Mouse (Mus musculus) hindbrain, embryonic 16.5 days (tissue): ENCODE data around the gene Atrnl1. TPM values are rescaled to one million over a fixed set of nuclear protein-coding genes. Genes with fewer than 3 reads are reported as not detected.

Experiments used
- ATAC-seq: fragments of 200-750 bp; cut with Nextera tagmentation; 2 replicates; pipeline ENCODE4 v1.8.0; 2017; ENCODE audit warnings: moderate TSS enrichment, moderate library complexity
- H3K27ac ChIP-seq: fragments of 300-500 bp; sonication (generic); 2 replicates; pipeline ENCODE4 v1.5.1; 2014; ENCODE audit warnings: low read depth, mild to moderate bottlenecking, control low read depth, low read length, moderate library complexity
- H3K27me3 ChIP-seq: fragments of 300-500 bp; sonication (generic); replicated peaks from 2 replicates; pipeline ENCODE4 v1.6.1; 2014; ENCODE audit warnings: low read length; ENCODE audit not compliant: control insufficient read depth, insufficient read depth
- H3K36me3 ChIP-seq: fragments of 300-500 bp; sonication (generic); 2 replicates; pipeline ENCODE4 v1.6.1; 2014; ENCODE audit warnings: mild to moderate bottlenecking, low read length, moderate library complexity, mixed read lengths; ENCODE audit not compliant: control insufficient read depth, insufficient read depth
- H3K4me1 ChIP-seq: fragments of 300-500 bp; sonication (generic); 2 replicates; pipeline ENCODE4 v1.6.1; 2014; ENCODE audit warnings: low read depth, low read length; ENCODE audit not compliant: control insufficient read depth, insufficient read depth
- H3K4me2 ChIP-seq: fragments of 300-500 bp; sonication (generic); 2 replicates; pipeline ENCODE4 v1.6.1; 2014; ENCODE audit warnings: mild to moderate bottlenecking, low read length, control low read depth, moderate library complexity
- H3K4me3 ChIP-seq: fragments of 300-500 bp; sonication (generic); 2 replicates; pipeline ENCODE4 v1.5.1; 2014; ENCODE audit warnings: mild to moderate bottlenecking, low read length, control low read depth, moderate library complexity
- H3K9ac ChIP-seq: fragments of 300-500 bp; sonication (generic); 2 replicates; pipeline ENCODE4 v1.6.1; 2014; ENCODE audit warnings: low read depth, mild to moderate bottlenecking, control low read depth, low read length, moderate library complexity
- H3K9me3 ChIP-seq: fragments of 300-500 bp; sonication (generic); 2 replicates; pipeline ENCODE4 v1.6.1; 2014; ENCODE audit warnings: mild to moderate bottlenecking, low read length, moderate library complexity; ENCODE audit not compliant: control insufficient read depth
- WGBS: fragments of 180-500 bp; shearing (Covaris S2); extraction: QIAGEN DNeasy Blood & Tissue Kit; methylation state at CpG from one replicate; pipeline ENCODE4 v1.1.7; 2014; 5-methylcytosine and 5-hydroxymethylcytosine counted together
- polyA plus RNA-seq: library from polyadenylated mRNA; unstranded; fragments of >200 nt; fragmentation: Nextera tagmentation; extraction: Ambion mirVana; gene quantifications from 2 replicates; pipeline ENCODE4 v1.2.1, GENCODE M21; 2015

The Atrnl1 gene
- polyA plus RNA-seq, 1 experiment from 2014 or later: 5.3 TPM

DNA sequence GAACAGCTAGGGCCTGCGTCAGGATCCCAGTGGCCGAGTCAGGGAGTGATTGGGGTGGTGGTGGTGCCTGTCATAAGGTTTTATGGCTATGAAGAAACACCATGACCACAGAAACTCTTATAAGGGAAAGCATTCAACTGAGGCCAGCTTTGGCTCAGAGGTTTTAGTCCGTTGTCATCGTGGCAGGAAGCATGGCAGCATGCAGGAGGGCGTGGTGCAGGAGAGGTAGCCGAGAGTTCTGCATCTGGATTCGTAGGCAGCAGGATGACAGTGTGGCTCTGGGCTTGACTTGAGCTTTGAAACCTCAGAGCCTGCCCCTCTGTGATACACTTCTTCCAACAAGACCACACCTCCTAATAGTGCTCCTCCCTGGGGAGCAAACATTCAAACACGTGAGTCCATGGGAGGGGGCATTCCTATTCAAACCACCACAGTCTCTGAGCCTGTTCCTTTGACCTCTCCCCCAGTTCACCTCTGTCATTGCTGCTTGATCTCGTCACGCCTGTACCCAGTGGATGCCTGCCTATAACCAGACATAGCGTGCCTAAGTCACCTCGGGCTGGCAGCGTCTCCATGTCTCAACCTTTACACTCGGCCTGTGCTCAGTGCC lies 412.5 kb downstream of the Atrnl1 start:
- ATAC-seq: no peak
- Histone ChIP-seq H3K36me3 (no peaks in the 10 kb centered on the region), H3K9me3 (no peaks in the 10 kb centered on the region), H3K4me1 (no peaks in the 10 kb centered on the region), H3K4me2 (no peak overlapping the region), H3K9ac (no peak overlapping the region), H3K27me3 (no peaks in the 10 kb centered on the region), H3K27ac (no peak overlapping the region), H3K4me3 (no peak overlapping the region)
- WGBS: 85% methylated on average over 14 of the region's 14 CpGs

- no peaks in the 10 kb centered on the region for H3K36me3 ChIP-seq
- H3K4me3 ChIP-seq: no peak overlapping the region
- H3K9me3 ChIP-seq: no peaks in the 10 kb centered on the region
- no peak overlapping the region for H3K27ac ChIP-seq
- H3K4me1 ChIP-seq: no peaks in the 10 kb centered on the region
- no peaks in the 10 kb centered on the region for H3K27me3 ChIP-seq
- H3K9ac ChIP-seq: no peak overlapping the region
- H3K4me2 ChIP-seq: no peak overlapping the region
- no peak for ATAC-seq
- WGBS: 63% methylated on average over 2 of the region's 2 CpGs
Observed at GRCm38 (mm10) chr19:58025053-58025452, 414.2 kb downstream of the Atrnl1 start.

- H3K9ac ChIP-seq: no peak overlapping the region
- no peak for ATAC-seq
Observed at GRCm38 (mm10) chr19:58029661-58030060, 418.8 kb downstream of the Atrnl1 start.

GRCm38 (mm10) chr19:58033241-58033640 lies 422.4 kb downstream of the Atrnl1 start:
- Histone ChIP-seq H3K4me2 (no peak overlapping the region), H3K36me3 (no peaks in the 10 kb centered on the region), H3K4me3 (no peak overlapping the region), H3K27me3 (no peaks in the 10 kb centered on the region), H3K4me1 (no peaks in the 10 kb centered on the region), H3K27ac (no peak overlapping the region), H3K9ac (no peak overlapping the region), H3K9me3 (peaks cover 3% of the 10 kb centered on the region; the same call in 1 of the 2 replicates)
- WGBS: 96% methylated on average over 5 of the region's 5 CpGs
- no peak for ATAC-seq

More at GRCm38 (mm10) chr19:58029661-58030060, 418.8 kb downstream of the Atrnl1 start:
- Histone ChIP-seq H3K27ac (no peak overlapping the region), H3K36me3 (no peaks in the 10 kb centered on the region), H3K4me1 (no peaks in the 10 kb centered on the region), H3K9me3 (peaks cover 3% of the 10 kb centered on the region; the same call in 1 of the 2 replicates), H3K4me3 (no peak overlapping the region), H3K27me3 (no peaks in the 10 kb centered on the region), H3K4me2 (no peak overlapping the region)
- WGBS: 54% methylated on average over 2 of the region's 2 CpGs

DNA sequence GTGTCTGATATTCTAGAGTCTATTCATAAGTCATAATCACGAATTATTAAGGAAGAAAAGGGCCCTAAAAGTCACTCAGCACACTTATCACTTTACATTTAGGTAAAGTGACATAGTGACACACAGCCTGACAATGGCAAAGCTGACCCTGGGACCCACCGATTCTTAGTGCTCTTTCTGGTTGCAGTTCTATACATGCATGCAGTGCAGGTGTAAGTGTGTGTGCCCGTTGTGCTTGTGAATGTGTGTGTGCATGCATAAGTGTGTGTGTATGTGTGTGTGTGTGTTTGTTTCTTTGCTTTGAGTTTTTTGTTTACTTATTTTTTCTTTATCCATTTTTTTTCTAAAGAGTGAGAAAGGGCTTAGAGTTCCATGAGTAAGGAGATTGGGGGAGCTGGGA lies 425.3 kb downstream of the Atrnl1 start:
- Histone ChIP-seq H3K36me3 (no peaks in the 10 kb centered on the region), H3K9me3 (no peaks in the 10 kb centered on the region), H3K4me1 (no peaks in the 10 kb centered on the region), H3K9ac (no peak overlapping the region), H3K27ac (no peak overlapping the region), H3K4me2 (no peak overlapping the region), H3K27me3 (no peaks in the 10 kb centered on the region), H3K4me3 (no peak overlapping the region)
- ATAC-seq: no peak
- 82% methylated on average over 3 of the region's 3 CpGs for whole genome bisulfite sequencing

DNA sequence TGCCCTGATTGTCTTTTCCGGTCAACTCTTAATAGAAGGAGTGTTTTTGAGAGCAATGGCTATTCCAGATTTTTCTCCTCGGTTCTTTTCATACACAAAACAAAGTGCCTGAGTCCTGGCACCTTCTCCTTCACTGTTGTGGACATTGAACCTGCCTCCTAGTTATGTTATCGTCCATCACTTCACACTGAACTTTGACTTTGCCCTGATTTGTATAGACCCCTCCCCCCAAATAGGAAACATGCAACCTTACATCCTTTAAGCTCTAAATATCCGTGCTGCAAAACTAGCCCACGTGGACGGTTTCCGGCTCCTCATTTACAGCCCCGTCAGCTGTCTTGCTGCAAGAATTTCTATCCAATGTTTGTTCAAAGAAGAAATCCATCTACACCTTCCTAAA lies 432.3 kb downstream of the Atrnl1 start:
- H3K4me2 ChIP-seq: no peak overlapping the region
- H3K27me3 ChIP-seq: no peaks in the 10 kb centered on the region
- H3K27ac ChIP-seq: no peak overlapping the region
- peaks cover 2% of the 10 kb centered on the region; the same call in 1 of the 2 replicates for H3K4me1 ChIP-seq
- WGBS: 83% methylated on average over 8 of the region's 8 CpGs
- no peaks in the 10 kb centered on the region for H3K9me3 ChIP-seq
- no peak overlapping the region for H3K4me3 ChIP-seq
- ATAC-seq: no peak
- H3K36me3 ChIP-seq: no peaks in the 10 kb centered on the region
- no peak overlapping the region for H3K9ac ChIP-seq

DNA sequence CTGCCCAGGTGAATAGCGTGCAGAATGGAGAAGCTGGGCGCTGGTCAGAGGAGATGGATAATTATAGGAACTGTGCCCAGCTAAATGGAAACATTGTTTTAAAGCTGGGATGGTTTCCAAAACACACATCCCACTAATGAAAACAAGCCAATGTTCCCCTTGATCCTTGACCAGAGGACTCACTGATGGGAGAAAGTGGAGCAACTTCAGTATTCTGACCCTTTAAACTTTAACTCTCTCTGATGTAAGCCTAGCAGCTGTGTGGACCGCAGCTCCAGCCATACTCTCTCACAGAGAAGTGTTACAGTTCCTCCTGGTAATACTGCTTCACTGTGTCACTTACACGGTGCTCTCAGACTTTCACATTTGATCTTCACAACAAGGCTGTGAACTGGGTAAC lies 432.7 kb downstream of the Atrnl1 start:
- Histone ChIP-seq H3K27me3 (no peaks in the 10 kb centered on the region), H3K9me3 (no peaks in the 10 kb centered on the region), H3K4me2 (no peak overlapping the region), H3K4me3 (no peak overlapping the region), H3K36me3 (no peaks in the 10 kb centered on the region), H3K4me1 (peaks cover 2% of the 10 kb centered on the region; the same call in 1 of the 2 replicates), H3K9ac (no peak overlapping the region), H3K27ac (no peak overlapping the region)
- no peak for ATAC-seq
- 58% methylated on average over 4 of the region's 4 CpGs for WGBS

GRCm38 (mm10) chr19:58044816-58045215 lies 434.0 kb downstream of the Atrnl1 start:
- peaks cover 2% of the 10 kb centered on the region; the same call in 1 of the 2 replicates for H3K4me1 ChIP-seq
- no peak overlapping the region for H3K9ac ChIP-seq
- no peak overlapping the region for H3K27ac ChIP-seq
- no peaks in the 10 kb centered on the region for H3K9me3 ChIP-seq
- no peak overlapping the region for H3K4me3 ChIP-seq
- H3K27me3 ChIP-seq: no peaks in the 10 kb centered on the region
- H3K4me2 ChIP-seq: no peak overlapping the region
- no peak for ATAC-seq
- WGBS: 96% methylated on average over 5 of the region's 5 CpGs
- H3K36me3 ChIP-seq: no peaks in the 10 kb centered on the region

DNA sequence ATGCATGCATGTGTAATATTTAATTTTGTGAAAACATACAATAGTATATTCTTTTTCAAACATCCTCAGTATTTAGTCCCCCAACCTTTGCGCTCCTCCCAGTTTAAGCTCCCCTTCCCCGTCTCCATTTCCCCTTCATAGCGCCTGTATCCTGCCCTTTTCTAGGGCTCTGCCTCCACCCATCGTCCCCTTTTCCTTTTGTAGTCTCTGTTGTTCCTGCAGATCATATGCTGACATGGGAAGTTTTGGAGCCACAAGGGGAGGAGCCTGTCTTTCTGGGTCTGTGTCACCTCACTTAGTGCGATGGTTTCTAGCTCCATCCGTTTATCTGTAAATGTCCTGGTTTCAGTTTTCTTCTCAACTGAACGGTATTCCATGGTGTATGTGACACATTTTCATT lies 435.8 kb downstream of the Atrnl1 start:
- no peak for ATAC-seq
- Histone ChIP-seq H3K9me3 (no peaks in the 10 kb centered on the region), H3K4me1 (peaks cover 2% of the 10 kb centered on the region; the same call in 1 of the 2 replicates), H3K4me2 (no peak overlapping the region), H3K4me3 (no peak overlapping the region), H3K9ac (no peak overlapping the region), H3K27me3 (no peaks in the 10 kb centered on the region), H3K27ac (no peak overlapping the region), H3K36me3 (no peaks in the 10 kb centered on the region)
- 88% methylated on average over 7 of the region's 7 CpGs for WGBS
